Mouse (Mus musculus): ENCODE results near the gene Pycard. TPM values are rescaled to one million over a fixed set of nuclear protein-coding genes. Genes with fewer than 3 reads are reported as not detected.
A peak's percentile ranks its signal among the peaks of the same experiment; 100 is the strongest.
"Not testable (repeated sequence)": the region's sequence is repeated elsewhere in the genome, so short reads cannot be mapped to it uniquely, and the experiment has no call there.

The Pycard gene
- polyA plus RNA-seq, 1 experiment from 2014 or later, result 42.8 TPM

DNA sequence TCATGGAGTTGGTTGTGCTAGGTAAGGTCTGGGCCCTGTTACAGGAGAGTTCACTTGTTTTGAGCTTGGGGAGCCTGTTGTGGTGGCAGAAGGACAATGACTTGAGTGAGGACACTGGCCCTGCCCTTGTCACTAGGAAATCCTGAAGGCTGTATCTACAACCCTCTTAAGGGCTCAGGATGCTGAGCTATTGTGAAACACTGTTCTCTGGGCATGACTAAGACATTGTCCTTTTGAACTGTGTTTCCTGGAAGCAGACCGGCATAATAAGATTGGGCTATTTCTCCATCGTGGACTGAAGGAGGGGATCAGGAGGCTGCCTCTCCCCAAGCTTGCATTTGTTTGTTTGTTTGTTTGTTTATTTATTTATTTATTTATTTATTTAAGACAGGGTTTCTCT lies 25.5 kb upstream of the Pycard start:
- Histone ChIP-seq H3K27ac (no peak overlapping the region), H3K36me3 (no peaks in the 10 kb centered on the region), H3K27me3 (no peaks in the 10 kb centered on the region), H3K4me1 (replicated peaks) (no peaks in the 10 kb centered on the region), H3K4me3 (no peak overlapping the region), H3K9me3 (replicated peaks) (no peaks in the 10 kb centered on the region), H3K9ac (no peak overlapping the region), H3K4me2 (no peak overlapping the region)
- 78% methylated on average over 2 of the region's 2 CpGs for WGBS
- no peak for ATAC-seq (replicated peaks; ENCODE audit: insufficient number of reproducible peaks, insufficient read depth, low FRiP score, low read depth)

DNA sequence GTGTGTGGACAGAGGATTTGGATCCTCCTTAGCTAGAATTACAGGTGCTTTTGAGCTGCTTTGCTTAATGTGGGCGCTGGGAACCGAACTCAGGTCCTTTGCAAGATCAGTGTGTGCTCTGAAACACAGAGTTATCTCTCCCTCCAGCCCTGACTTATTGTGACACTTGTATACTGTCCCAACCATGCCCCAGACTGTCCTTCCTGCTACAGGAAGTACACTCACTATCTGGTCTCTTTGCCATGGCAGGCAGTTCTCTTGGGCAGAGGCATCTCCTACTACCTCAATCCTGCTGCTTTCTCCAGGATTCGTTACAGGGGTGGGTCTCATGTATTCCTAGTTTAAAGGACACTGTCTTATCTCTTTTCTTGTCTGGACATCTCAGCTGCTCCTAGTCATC lies 24.6 kb upstream of the Pycard start:
- H3K27me3 ChIP-seq, result no peaks in the 10 kb centered on the region
- no peaks in the 10 kb centered on the region for H3K9me3 ChIP-seq (replicated peaks)
- H3K27ac ChIP-seq, result no peak overlapping the region
- H3K4me1 ChIP-seq (replicated peaks), result no peaks in the 10 kb centered on the region
- H3K36me3 ChIP-seq, result no peaks in the 10 kb centered on the region
- H3K4me3 ChIP-seq, result no peak overlapping the region
- ATAC-seq (replicated peaks; ENCODE audit: insufficient number of reproducible peaks, insufficient read depth, low FRiP score, low read depth), result no peak
- H3K9ac ChIP-seq, result no peak overlapping the region
- H3K4me2 ChIP-seq, result no peak overlapping the region
- WGBS, result 87% methylated on average over 3 of the region's 3 CpGs

DNA sequence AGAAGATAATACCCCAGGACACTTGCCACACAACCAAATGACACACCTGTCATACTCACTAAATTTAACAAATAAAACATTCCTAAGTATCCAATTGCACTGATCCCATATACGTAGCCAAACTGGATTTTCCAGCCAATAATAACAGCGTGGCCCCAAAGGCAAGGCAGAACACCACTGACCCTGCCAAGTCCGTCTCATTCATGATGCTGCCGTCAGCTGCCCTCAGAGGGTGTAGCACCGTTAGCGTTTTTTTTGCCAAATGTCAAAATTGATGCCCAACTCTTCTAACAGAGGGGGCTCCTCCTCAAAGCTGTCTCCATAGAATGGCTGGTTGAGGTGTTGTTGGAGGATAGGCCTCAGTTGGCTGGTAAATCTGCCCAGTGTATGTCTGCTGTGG lies 23.0 kb upstream of the Pycard start:
- Histone ChIP-seq H3K36me3 (no peaks in the 10 kb centered on the region), H3K4me3 (no peak overlapping the region), H3K4me1 (replicated peaks) (no peaks in the 10 kb centered on the region), H3K27ac (no peak overlapping the region), H3K4me2 (no peak overlapping the region), H3K9me3 (replicated peaks) (no peaks in the 10 kb centered on the region), H3K9ac (no peak overlapping the region), H3K27me3 (no peaks in the 10 kb centered on the region)
- 76% methylated on average over 6 of the region's 6 CpGs for WGBS
- no peak for ATAC-seq (replicated peaks; ENCODE audit: insufficient number of reproducible peaks, insufficient read depth, low FRiP score, low read depth)

DNA sequence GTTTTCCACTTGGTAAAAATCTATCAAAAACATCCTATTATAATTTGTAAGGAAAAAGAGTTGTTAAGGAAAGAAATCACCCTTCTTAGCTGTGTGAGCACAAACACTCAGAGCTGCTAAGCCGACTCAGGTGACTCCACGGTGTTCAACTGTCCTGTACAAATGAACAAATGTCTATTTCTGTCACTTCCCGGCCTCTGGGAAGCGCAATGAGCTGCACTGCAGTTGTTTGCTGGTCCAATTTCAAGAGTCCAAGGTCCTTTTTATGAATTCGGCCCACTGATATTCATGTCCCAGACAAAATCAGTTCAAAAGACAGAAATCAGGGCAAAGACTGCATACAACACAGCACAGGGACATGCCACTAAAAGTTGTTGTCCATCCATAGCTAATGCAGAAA lies 22.5 kb upstream of the Pycard start:
- H3K27me3 ChIP-seq; ATAC-seq (replicated peaks; ENCODE audit: insufficient number of reproducible peaks, insufficient read depth, low FRiP score, low read depth); H3K4me3 ChIP-seq; H3K27ac ChIP-seq; H3K9me3 ChIP-seq (replicated peaks); H3K9ac ChIP-seq; H3K4me1 ChIP-seq (replicated peaks); H3K36me3 ChIP-seq; H3K4me2 ChIP-seq: not testable (repeated sequence)
- 68% methylated on average over 5 of the region's 5 CpGs for WGBS

DNA sequence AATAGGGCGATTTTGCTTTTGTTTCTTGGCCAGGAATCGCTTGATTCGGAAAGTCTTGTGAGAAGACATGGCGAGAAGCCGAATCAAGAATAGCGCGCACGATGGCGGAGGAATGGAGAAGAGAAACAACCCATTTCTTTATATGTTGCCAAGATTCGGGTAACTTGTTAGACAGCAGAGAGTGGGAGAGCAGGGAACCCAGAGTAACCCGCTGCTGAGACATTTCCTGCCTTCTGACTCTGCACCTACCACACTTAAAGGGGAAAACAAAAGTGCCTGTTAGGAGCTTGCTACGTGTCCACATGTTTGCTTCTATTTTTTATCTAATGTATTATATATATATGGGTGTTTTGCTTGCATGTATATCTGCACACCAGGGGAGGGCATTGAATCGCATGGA lies 19.4 kb upstream of the Pycard start:
- no peaks in the 10 kb centered on the region for H3K36me3 ChIP-seq
- H3K4me3 ChIP-seq, result no peak overlapping the region
- H3K27ac ChIP-seq, result no peak overlapping the region
- H3K4me2 ChIP-seq, result no peak overlapping the region
- ATAC-seq (replicated peaks; ENCODE audit: insufficient number of reproducible peaks, insufficient read depth, low FRiP score, low read depth), result no peak
- H3K4me1 ChIP-seq (replicated peaks), result peaks cover 8% of the 10 kb centered on the region
- peaks cover 12% of the 10 kb centered on the region; the same call in 1 of the 2 replicates for H3K27me3 ChIP-seq
- WGBS, result 90% methylated on average over 13 of the region's 13 CpGs
- no peak overlapping the region for H3K9ac ChIP-seq
- no peaks in the 10 kb centered on the region for H3K9me3 ChIP-seq (replicated peaks)

DNA sequence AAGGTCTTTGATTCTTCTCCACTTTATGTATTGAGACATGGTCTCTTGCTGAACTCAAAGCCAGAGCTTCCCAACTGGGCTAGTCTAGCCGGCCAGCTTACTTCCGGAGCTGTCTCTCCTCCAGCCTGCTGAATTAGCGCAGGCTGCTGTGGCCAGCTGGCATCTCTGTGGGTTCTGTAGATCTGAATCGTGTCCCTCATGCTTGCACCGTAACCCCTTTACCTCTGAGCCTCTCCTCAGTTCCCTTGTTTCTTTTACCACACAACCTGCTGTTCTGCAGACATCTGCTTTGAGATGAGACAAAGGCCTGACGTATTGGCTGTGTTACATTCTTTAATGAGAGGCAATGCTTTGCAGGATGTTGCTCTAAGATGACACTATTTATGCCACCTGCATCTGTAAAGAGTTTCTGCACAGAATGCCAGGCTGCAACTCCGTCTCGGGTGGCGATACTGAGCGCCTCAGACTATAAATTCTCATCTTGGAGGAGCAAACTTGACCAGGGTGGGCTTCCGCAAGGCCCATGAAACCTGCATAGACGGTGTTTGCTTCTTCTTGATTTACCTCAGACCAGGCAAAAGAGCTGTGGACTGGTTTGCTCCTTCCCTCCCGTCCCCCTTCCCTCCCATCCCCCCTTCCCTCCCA lies 18.6 kb upstream of the Pycard start:
- peaks cover 8% of the 10 kb centered on the region for H3K4me1 ChIP-seq (replicated peaks)
- no peak for ATAC-seq (replicated peaks; ENCODE audit: insufficient number of reproducible peaks, insufficient read depth, low FRiP score, low read depth)
- WGBS, result 76% methylated on average over 13 of the region's 13 CpGs
- H3K27me3 ChIP-seq, result peaks cover 12% of the 10 kb centered on the region; the same call in 1 of the 2 replicates
- no peak overlapping the region for H3K27ac ChIP-seq
- no peaks in the 10 kb centered on the region for H3K9me3 ChIP-seq (replicated peaks)
- H3K4me3 ChIP-seq, result no peak overlapping the region
- H3K4me2 ChIP-seq, result no peak overlapping the region
- no peaks in the 10 kb centered on the region for H3K36me3 ChIP-seq
- H3K9ac ChIP-seq, result no peak overlapping the region

DNA sequence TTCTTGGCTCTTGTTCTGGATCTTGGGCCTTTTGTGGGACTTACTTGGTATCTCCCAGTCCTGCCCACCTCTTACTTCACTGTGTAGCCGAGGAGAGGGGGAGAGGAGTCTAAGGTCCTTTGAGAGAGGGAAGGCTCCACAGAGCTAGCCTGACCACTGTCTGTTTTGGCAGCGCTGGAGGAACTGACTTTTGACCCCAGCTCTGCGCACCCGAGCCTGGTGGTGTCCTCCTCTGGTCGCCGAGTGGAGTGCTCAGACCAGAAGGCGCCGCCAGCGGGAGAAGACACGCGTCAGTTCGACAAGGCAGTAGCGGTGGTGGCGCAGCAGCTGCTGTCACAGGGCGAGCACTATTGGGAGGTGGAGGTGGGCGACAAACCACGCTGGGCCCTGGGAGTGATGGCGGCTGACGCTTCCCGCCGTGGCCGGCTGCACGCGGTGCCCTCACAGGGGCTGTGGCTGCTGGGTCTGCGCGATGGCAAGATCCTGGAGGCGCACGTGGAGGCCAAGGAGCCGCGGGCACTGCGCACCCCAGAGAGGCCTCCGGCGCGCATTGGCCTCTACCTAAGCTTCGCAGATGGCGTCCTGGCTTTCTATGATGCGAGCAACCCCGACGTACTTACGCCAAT lies 16.2 kb upstream of the Pycard start:
- H3K4me2 ChIP-seq, result peak overlapping the region; percentile 36
- 36% methylated on average over 40 of the region's 40 CpGs for WGBS
- H3K4me3 ChIP-seq, result no peak overlapping the region
- H3K27ac ChIP-seq, result no peak overlapping the region
- H3K4me1 ChIP-seq (replicated peaks), result peaks cover 12% of the 10 kb centered on the region
- no peak overlapping the region for H3K9ac ChIP-seq
- ATAC-seq (replicated peaks; ENCODE audit: insufficient number of reproducible peaks, insufficient read depth, low FRiP score, low read depth), result no peak
- no peaks in the 10 kb centered on the region for H3K9me3 ChIP-seq (replicated peaks)
- peaks cover 17% of the 10 kb centered on the region for H3K27me3 ChIP-seq
- no peaks in the 10 kb centered on the region for H3K36me3 ChIP-seq

DNA sequence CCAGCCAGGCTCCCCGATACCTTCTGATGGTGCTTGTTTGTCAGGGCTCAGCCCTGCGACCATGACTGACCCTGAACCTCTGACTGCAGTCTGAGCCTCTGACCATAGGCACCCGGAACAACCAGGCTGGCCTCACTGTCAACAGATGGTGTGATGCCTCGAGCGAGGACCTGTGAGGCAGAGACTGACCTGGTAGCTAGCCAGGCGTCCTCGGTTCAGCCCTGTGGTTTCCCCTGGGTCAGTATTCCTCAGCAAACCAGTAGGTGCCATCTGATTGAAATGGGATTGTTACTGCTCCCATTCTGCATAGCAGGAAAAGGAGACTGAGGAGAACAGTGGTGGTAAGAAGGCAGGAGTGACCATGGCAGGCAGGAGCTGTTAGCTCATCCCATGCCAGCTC lies 12.5 kb upstream of the Pycard start:
- H3K9ac ChIP-seq, result no peak overlapping the region
- WGBS, result 71% methylated on average over 7 of the region's 7 CpGs
- H3K27ac ChIP-seq, result no peak overlapping the region
- H3K4me2 ChIP-seq, result no peak overlapping the region
- no peak for ATAC-seq (replicated peaks; ENCODE audit: insufficient number of reproducible peaks, insufficient read depth, low FRiP score, low read depth)
- no peak overlapping the region for H3K4me3 ChIP-seq
- no peaks in the 10 kb centered on the region for H3K9me3 ChIP-seq (replicated peaks)
- H3K36me3 ChIP-seq, result no peaks in the 10 kb centered on the region
- peaks cover 33% of the 10 kb centered on the region for H3K4me1 ChIP-seq (replicated peaks)
- peaks cover 17% of the 10 kb centered on the region for H3K27me3 ChIP-seq

DNA sequence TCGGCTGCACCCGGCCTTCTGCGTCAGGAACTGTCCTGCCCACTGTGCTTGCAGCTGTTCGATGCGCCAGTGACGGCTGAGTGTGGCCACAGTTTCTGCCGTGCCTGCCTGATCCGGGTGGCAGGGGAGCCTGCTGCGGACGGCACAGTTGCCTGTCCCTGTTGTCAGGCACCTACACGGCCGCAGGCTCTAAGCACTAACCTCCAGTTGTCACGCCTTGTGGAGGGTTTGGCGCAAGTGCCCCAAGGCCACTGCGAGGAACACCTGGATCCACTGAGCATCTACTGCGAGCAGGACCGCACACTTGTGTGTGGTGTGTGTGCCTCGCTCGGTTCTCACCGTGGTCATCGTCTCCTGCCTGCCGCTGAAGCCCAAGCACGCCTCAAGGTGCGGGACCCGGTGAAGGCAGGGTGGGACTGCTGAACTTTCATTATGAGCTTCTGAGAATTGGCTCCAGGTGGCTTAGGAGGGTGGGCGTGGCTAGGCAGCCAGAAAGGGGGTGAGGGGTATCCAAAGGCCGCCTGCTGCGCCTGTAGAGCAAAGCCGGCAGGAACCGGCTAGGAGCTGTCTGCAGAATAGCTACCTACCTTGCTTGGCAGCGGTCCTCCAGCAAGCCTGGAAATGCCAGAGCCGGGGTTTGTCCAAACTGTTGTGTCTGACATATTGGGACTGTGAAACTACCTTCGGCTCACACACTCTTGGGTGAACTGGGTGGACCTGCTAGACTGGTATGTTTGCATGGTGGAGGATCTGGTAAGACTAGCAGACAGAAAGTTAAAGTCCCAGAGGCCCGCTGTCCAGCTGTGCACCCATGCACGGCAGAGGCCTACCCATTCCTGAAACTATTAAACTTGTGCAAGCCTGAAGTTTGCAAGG lies 11.1 kb upstream of the Pycard start:
- Histone ChIP-seq H3K9ac (no peak overlapping the region), H3K9me3 (replicated peaks) (no peaks in the 10 kb centered on the region), H3K4me3 (peak overlapping the region; percentile 20), H3K4me1 (replicated peaks) (peaks cover 28% of the 10 kb centered on the region), H3K27ac (no peak overlapping the region), H3K27me3 (peaks cover 10% of the 10 kb centered on the region), H3K36me3 (no peaks in the 10 kb centered on the region), H3K4me2 (peak overlapping the region; percentile 49)
- 0 out of 2 replicates have a peak, but pooled peaks have one; percentile 48 for ATAC-seq (replicated peaks; ENCODE audit: insufficient number of reproducible peaks, insufficient read depth, low FRiP score, low read depth)
- 27% methylated on average over 35 of the region's 35 CpGs for WGBS

DNA sequence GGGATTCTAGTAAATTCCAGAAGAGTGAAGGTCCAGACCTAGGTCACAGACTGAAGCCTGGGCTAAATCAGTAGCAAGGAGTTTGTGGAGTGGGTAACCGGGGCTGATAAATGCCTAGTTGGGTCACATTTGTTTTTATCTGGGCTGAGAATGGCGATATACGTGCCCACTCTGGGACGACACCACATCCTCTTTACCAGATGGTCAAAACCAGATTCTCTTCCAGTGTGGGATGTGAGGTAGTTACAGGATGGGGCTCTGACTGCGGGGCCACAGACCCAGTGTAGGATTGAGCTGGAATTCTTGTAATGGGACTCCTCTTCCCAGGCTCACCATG lies 10.5 kb upstream of the Pycard start:
- Histone ChIP-seq H3K9ac (no peak overlapping the region), H3K27ac (no peak overlapping the region), H3K4me2 (peak overlapping the region; percentile 49), H3K4me1 (replicated peaks) (peaks cover 25% of the 10 kb centered on the region), H3K27me3 (peaks cover 10% of the 10 kb centered on the region), H3K9me3 (replicated peaks) (no peaks in the 10 kb centered on the region), H3K36me3 (no peaks in the 10 kb centered on the region), H3K4me3 (peak overlapping the region; percentile 20)
- ATAC-seq (replicated peaks; ENCODE audit: insufficient number of reproducible peaks, insufficient read depth, low FRiP score, low read depth), result no peak
- WGBS, result 32% methylated on average over 5 of the region's 5 CpGs

DNA sequence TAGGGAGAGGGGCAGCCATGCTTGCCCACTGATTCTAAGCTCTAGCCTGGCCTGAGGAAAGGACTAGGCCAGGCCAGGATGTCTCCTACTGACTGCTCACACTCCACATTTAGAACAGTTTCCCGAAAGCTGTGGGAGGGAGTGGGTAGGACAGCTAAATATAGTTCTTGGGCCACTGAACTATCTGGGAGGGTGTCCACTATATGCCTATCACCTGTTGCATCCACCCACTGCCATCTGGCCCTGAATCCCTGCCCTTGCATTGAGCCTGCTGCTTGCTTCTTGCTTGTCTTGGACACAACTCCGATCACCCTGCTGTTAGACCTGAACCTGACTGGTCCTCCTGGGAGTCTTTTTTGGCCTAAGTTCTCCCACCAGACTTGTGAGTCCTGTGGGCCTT lies 10.0 kb upstream of the Pycard start, which contains the start of gene Trim72:
Gene Trim72, plus strand, starts transcription at position 262 of the 400 bp plus-strand sequence.
- peaks cover 25% of the 10 kb centered on the region for H3K4me1 ChIP-seq (replicated peaks)
- WGBS, result 66% methylated on average over 2 of the region's 2 CpGs
- peaks cover 8% of the 10 kb centered on the region for H3K27me3 ChIP-seq
- H3K9me3 ChIP-seq (replicated peaks), result no peaks in the 10 kb centered on the region
- peak within 1 kb of the TSS; percentile 49 for H3K4me2 ChIP-seq
- H3K4me3 ChIP-seq, result peak within 1 kb of the TSS; percentile 20
- H3K27ac ChIP-seq, result peak within 1 kb of the TSS; percentile 13; the same call in 1 of the 2 replicates
- H3K36me3 ChIP-seq, result no peaks in the 10 kb centered on the region
- H3K9ac ChIP-seq, result no peak within 1 kb of the TSS
- peak; percentile 61; the same call in 1 of the 2 replicates for ATAC-seq (replicated peaks; ENCODE audit: insufficient number of reproducible peaks, insufficient read depth, low FRiP score, low read depth)

Data from heart, embryonic 15.5 days (tissue).